Mouse (Mus musculus): ENCODE measurements at regions not wholly inside any gene's neighbourhood (a gene's known extent, or its start where the extent isn't known, plus 50 kb on each side); places are given as distances from the start of the nearest gene placed in this dataset.

DNA sequence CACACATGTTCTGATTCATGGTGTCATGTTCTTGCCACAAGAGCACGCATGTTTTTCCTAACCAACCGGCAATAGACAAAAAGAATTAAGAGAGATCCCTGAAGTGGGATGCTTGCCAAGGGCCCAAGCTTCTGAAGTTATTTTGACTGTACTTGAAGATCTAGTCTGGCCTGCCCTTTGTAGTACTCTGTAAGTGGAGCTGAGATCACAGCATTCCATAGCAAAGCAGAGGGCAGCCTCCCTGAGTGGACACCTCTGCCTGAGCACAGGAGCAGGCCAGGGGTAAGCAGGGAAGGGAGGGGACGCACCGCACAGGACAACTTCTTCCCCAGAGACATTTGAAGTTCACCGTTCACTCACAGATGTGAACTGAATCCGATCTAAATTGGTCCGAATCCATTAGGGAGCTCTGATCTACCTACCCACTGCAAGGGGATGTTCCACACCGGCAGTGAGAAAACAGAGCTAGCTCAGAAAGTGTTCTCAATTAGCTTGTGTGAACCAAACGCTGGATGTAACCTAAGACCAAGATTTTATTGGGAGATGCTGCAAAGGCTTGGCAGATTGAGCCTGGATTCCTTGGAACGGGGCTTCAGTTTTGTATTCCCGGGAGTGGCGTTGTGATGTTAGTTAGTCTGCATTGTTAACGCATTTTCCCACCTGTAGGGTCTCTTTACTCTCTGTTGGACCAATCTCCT lies 88.3 kb upstream of the Tspan5 start:
- H3K36me3 ChIP-seq (ENCODE audit: insufficient read depth, low read length): no peaks in the 10 kb centered on the region
- WGBS: 86% methylated on average over 13 of the region's 13 CpGs
- no peak overlapping the region for H3K4me2 ChIP-seq (ENCODE audit: low read depth, low read length, poor library complexity, severe bottlenecking)
- no peaks in the 10 kb centered on the region for H3K27me3 ChIP-seq (ENCODE audit: insufficient read depth, low read length)
- no peak overlapping the region for H3K4me3 ChIP-seq (ENCODE audit: low read depth, low read length)
- DNase-seq (ENCODE audit: low spot score): no peak
- no peaks in the 10 kb centered on the region for H3K9me3 ChIP-seq (ENCODE audit: low read length)
- TF ChIP-seq CTCF (IDR thresholded peaks at IDR 0.05): no peak
- H3K4me1 ChIP-seq (ENCODE audit: insufficient read depth, low read length): no peaks in the 10 kb centered on the region
- H3K9ac ChIP-seq (replicated peaks; ENCODE audit: low read length, poor library complexity, severe bottlenecking): no peak overlapping the region
- no peak for ATAC-seq (ENCODE audit: low FRiP score)
- no peak overlapping the region for H3K27ac ChIP-seq (ENCODE audit: low read depth, low read length)

DNA sequence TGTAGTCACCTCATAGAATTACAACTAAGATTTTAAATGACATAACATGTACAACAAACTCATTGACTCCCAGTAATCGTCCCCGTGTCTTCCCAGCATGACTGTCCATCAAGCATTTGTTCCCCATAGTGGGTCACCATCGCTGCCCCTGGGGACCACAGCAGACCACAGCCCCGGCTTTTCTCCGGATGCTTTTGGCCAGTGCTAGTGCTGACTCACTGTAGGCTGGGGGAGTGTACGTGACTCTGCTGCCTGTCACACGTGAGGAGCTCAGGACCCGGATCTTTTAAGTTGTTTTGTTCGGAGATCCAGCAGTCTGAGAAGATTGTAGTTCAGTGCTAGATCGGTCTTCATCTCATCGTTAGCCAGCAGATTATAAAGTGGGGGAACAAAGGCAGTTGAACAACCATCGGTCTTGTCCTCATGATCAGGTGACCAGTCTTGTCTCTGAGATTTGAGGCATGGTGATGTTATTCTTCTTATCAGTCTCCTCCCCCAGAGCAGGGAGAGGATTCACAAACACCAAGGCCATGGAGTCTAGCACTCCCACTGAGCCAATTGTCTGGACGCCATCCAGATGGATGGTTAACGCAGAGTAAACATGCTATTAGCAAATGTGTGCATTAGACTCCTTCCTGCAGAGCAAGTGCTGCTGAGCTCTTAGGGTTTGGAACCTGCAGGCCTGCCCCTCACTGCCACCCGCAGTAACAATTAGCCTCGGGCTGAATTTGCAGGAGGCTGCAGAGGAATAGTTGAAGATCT lies 87.2 kb upstream of the Tspan5 start:
- H3K27me3 ChIP-seq (ENCODE audit: insufficient read depth, low read length): no peaks in the 10 kb centered on the region
- ATAC-seq (ENCODE audit: low FRiP score): no peak
- no peak for TF ChIP-seq CTCF (IDR thresholded peaks at IDR 0.05)

DNA sequence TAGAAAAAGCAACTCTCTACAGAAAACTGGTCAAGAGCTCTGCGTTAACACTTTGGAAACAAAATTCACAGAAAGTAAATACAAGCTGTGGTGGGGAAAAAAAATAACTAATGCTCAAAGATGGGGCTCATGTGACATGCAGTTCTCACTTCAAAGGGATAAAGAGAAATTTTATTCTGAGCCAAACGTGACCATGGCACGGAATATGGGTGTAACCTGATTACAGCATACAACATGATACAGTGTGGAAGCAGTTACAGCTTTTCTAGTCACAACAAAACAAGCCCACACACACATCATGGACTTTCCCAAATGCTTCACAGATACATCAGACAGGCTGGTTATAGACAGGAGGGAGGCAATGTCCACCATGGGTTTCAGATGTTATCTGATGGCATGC lies 86.5 kb upstream of the Tspan5 start:
- no peak overlapping the region for H3K4me3 ChIP-seq (ENCODE audit: low read depth, low read length)
- H3K27me3 ChIP-seq (ENCODE audit: insufficient read depth, low read length): no peaks in the 10 kb centered on the region
- WGBS: 59% methylated on average over 3 of the region's 3 CpGs
- DNase-seq (ENCODE audit: low spot score) (no peak), ATAC-seq (ENCODE audit: low FRiP score) (no peak)
- no peak overlapping the region for H3K4me2 ChIP-seq (ENCODE audit: low read depth, low read length, poor library complexity, severe bottlenecking)
- H3K9me3 ChIP-seq (ENCODE audit: low read length): no peaks in the 10 kb centered on the region
- TF ChIP-seq CTCF (IDR thresholded peaks at IDR 0.05): no peak
- no peaks in the 10 kb centered on the region for H3K4me1 ChIP-seq (ENCODE audit: insufficient read depth, low read length)
- no peak overlapping the region for H3K9ac ChIP-seq (replicated peaks; ENCODE audit: low read length, poor library complexity, severe bottlenecking)
- no peaks in the 10 kb centered on the region for H3K36me3 ChIP-seq (ENCODE audit: insufficient read depth, low read length)
- H3K27ac ChIP-seq (ENCODE audit: low read depth, low read length): no peak overlapping the region

More for the DNA sequence above, 87.2 kb upstream of the Tspan5 start:
- H3K4me1 ChIP-seq (ENCODE audit: insufficient read depth, low read length): no peaks in the 10 kb centered on the region
- H3K4me3 ChIP-seq (ENCODE audit: low read depth, low read length): no peak overlapping the region
- no peak overlapping the region for H3K27ac ChIP-seq (ENCODE audit: low read depth, low read length)
- no peaks in the 10 kb centered on the region for H3K36me3 ChIP-seq (ENCODE audit: insufficient read depth, low read length)
- H3K9me3 ChIP-seq (ENCODE audit: low read length): no peaks in the 10 kb centered on the region
- WGBS: 73% methylated on average over 16 of the region's 16 CpGs
- peak; percentile 53 for DNase-seq (ENCODE audit: low spot score)
- H3K9ac ChIP-seq (replicated peaks; ENCODE audit: low read length, poor library complexity, severe bottlenecking): no peak overlapping the region
- no peak overlapping the region for H3K4me2 ChIP-seq (ENCODE audit: low read depth, low read length, poor library complexity, severe bottlenecking)

DNA sequence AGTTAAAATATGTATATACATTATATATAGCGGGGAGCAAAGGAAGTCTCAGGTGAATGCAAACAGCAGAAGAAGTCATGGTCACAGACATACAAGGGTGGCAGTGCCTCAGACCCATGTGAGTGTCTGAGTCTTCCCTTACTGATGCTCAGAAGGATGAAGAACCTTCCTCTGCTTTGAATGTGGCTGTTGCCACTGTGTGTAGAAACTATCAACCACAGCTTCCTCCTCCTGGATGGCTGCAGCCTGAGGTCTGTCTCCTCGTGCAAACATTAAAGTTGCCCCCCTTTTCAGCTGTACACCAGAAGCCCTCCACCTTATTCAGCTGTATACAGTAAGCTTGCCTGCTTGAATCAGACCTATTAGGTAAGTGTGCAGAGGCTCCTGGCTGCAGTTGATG lies 79.4 kb upstream of the Tspan5 start:
- Histone ChIP-seq H3K4me3 (ENCODE audit: low read depth, low read length) (no peak overlapping the region), H3K36me3 (ENCODE audit: insufficient read depth, low read length) (no peaks in the 10 kb centered on the region), H3K9ac (replicated peaks; ENCODE audit: low read length, poor library complexity, severe bottlenecking) (no peak overlapping the region), H3K27ac (ENCODE audit: low read depth, low read length) (no peak overlapping the region), H3K9me3 (ENCODE audit: low read length) (no peaks in the 10 kb centered on the region), H3K4me2 (ENCODE audit: low read depth, low read length, poor library complexity, severe bottlenecking) (no peak overlapping the region), H3K4me1 (ENCODE audit: insufficient read depth, low read length) (no peaks in the 10 kb centered on the region), H3K27me3 (ENCODE audit: insufficient read depth, low read length) (no peaks in the 10 kb centered on the region)
- DNase-seq (ENCODE audit: low spot score): no peak
- 88% methylated on average over 2 of the region's 2 CpGs for WGBS
- TF ChIP-seq CTCF (IDR thresholded peaks at IDR 0.05): no peak
- ATAC-seq (ENCODE audit: low FRiP score): no peak

DNA sequence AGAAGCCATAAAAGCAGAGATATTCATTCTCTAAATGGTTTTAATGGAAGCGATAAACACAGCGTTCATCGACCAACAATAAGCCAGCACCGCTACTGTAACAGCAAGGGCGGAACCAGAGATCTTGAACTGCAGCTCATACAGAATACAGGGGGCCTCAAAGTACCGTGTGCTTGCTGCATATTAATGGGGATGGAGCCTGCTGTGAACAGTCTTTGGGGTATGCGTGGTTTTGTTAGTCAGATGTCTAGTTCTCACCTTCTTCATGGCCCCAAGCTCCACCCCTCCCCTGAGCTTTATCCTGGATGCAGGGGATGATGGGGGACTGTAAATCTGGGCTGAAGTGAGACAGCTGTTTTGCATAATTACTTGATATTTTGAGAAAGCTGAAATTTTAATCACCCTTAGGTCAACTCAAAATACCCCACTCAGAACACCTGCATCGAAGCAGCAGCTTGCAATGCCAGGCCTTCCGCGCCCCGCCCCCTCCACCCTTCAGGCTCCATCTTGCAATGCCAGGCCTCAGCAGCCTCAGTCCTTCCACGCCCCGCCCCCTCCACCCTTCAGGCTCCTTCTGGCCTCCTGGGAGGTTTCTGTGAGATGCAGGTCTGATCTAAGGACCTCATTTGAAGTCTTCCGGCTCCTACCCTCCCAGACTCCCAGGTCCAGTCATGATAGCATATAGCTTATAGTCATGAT lies 73.5 kb upstream of the Tspan5 start:
- no peak overlapping the region for H3K9ac ChIP-seq (replicated peaks; ENCODE audit: low read length, poor library complexity, severe bottlenecking)
- H3K4me2 ChIP-seq (ENCODE audit: low read depth, low read length, poor library complexity, severe bottlenecking): no peak overlapping the region
- TF ChIP-seq CTCF (IDR thresholded peaks at IDR 0.05): no peak
- H3K27ac ChIP-seq (ENCODE audit: low read depth, low read length): no peak overlapping the region
- DNase-seq (ENCODE audit: low spot score) (no peak), ATAC-seq (ENCODE audit: low FRiP score) (no peak)
- H3K36me3 ChIP-seq (ENCODE audit: insufficient read depth, low read length): no peaks in the 10 kb centered on the region
- no peaks in the 10 kb centered on the region for H3K9me3 ChIP-seq (ENCODE audit: low read length)
- 73% methylated on average over 14 of the region's 14 CpGs for WGBS
- no peaks in the 10 kb centered on the region for H3K27me3 ChIP-seq (ENCODE audit: insufficient read depth, low read length)
- no peaks in the 10 kb centered on the region for H3K4me1 ChIP-seq (ENCODE audit: insufficient read depth, low read length)
- H3K4me3 ChIP-seq (ENCODE audit: low read depth, low read length): no peak overlapping the region

DNA sequence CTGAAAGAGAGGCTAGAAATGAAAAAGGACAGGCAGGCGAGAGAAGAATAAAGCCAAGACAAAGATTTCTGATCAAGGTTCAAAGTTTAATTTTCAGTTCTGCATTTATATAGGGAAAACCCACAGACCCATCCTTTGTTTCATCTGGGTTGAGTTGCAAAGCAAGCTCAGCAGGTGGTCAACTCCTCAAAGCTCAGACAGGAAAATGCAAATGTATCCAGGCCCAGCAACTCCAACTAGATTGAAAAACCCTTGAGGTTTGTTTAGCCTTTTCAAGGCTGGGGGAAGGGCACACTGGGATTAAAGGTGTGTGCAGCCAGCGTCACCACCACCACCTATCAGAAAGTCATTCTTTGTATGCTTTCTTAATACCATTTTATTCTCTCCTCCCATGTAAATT lies 66.1 kb upstream of the Tspan5 start:
- no peaks in the 10 kb centered on the region for H3K9me3 ChIP-seq (ENCODE audit: low read length)
- no peaks in the 10 kb centered on the region for H3K27me3 ChIP-seq (ENCODE audit: insufficient read depth, low read length)
- no peaks in the 10 kb centered on the region for H3K36me3 ChIP-seq (ENCODE audit: insufficient read depth, low read length)
- ATAC-seq (ENCODE audit: low FRiP score) (no peak), DNase-seq (ENCODE audit: low spot score) (no peak)
- no peak overlapping the region for H3K9ac ChIP-seq (replicated peaks; ENCODE audit: low read length, poor library complexity, severe bottlenecking)
- no peak overlapping the region for H3K4me2 ChIP-seq (ENCODE audit: low read depth, low read length, poor library complexity, severe bottlenecking)
- no peak for TF ChIP-seq CTCF (IDR thresholded peaks at IDR 0.05)
- H3K4me3 ChIP-seq (ENCODE audit: low read depth, low read length): no peak overlapping the region
- H3K4me1 ChIP-seq (ENCODE audit: insufficient read depth, low read length): no peaks in the 10 kb centered on the region
- WGBS: 40% methylated on average over 2 of the region's 2 CpGs
- H3K27ac ChIP-seq (ENCODE audit: low read depth, low read length): no peak overlapping the region

Measured in midbrain, postnatal 0 days (tissue).